Mouse (Mus musculus) ES-Bruce4 (cell line): ENCODE measurements around the gene Ppp1r26.
A peak's percentile ranks its signal among the peaks of the same experiment; 100 is the strongest.

ENCODE experiments used
- CTCF ChIP-seq: IDR thresholded peaks from one replicate; pipeline ENCODE4 v1.8.1; 2011; ENCODE audit warnings: low read depth, low read length
- POLR2A ChIP-seq: IDR thresholded peaks from one replicate; pipeline ENCODE4 v1.8.1; 2011; ENCODE audit warnings: low read length; ENCODE audit not compliant: insufficient read depth

DNA sequence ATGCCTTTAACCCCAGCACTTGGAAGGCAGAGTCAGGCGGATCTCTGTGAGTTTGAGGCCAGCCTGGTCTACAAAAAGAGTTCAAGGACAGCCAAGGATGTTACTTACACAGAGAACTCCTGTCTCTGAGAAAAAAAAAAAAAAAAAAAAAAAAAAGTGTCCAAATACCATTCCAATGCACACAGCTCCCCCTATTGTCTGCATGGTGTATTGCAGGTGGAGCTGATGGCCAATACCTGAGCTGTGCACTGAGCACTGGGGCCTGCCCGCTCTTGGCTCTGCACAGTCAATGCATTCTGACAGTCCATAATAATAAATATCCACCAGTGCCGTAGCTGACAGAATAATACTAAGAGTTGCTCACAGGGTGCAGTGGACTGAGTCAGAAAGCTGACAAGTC, 17.3 kb downstream of the Ppp1r26 start:
- TF ChIP-seq CTCF, result peak; percentile 61
- TF ChIP-seq POLR2A, result no peak
